Mouse (Mus musculus): Measurements from ENCODE around the gene Prkn. TPM values are rescaled to one million over a fixed set of nuclear protein-coding genes. Genes with fewer than 3 reads are reported as not detected.

Prkn gene
- total RNA-seq, 2 experiments from 2014 or later = 8.7 to 9.2 TPM

DNA sequence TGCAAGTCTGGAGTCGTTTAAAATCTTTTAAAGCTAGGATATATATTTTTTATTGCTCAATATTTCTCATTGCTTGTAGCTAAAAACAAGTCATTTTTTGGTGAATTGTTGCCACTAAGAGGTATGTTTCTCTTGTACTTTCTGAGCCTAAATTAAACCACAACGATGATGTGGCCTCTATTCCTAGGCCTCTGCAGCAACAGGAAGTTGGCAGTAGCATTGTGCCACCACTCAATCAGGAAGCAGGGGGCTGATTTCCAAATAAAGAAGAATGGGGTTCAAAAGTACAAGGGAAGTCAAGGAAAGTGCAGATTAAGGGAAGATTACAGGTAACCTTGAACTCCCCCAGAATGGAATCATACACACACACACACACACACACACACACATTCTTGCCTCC is 642.8 kb downstream of the Prkn start:
- intact Hi-C loops (cut with DNase I) = no loop called here
- no peak for DNase-seq (ENCODE audit: low spot score)

DNA sequence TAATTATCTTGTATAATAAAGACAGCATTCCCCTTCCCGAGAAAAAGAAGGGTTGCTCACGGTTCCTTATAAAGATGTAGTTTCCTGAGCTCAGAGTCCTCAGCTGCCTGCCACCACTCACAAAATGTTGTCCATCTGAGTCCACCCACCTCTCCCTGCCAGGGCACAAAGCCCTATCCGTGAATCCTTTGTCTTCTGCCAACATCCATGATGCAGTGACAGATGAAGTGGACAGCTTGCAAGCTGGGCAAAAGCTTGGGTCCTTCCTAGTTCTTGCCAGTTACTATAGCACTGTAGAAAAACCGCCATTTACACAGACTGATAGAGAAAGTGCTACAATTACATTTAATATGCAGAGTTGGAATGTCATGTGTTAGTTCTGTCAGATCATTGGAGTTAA is 649.9 kb downstream of the Prkn start:
- DNase-seq (ENCODE audit: low spot score) = no peak
- intact Hi-C loops (cut with DNase I) = no loop called here

DNA sequence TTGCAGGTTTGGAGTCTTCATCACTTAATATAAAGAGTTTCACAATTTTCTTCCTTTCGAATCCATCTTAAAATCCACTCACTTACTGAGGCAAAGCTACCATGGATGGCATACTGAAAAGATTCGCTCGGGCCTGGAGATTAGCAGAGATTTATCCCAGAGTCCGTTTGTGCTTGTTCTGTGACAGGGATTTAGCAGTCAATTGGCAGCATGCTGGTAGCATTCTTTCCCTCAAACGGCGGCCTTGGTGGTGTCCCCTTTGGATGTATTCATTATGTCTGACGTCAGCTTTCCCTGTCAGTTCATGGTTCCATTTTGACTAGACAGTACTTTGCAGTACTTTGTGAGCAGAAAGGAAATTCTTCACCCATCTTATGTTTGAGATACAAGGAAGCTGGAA is 662.4 kb downstream of the Prkn start:
- intact Hi-C loops (cut with DNase I) = no loop called here
- DNase-seq (ENCODE audit: low spot score) = no peak

DNA sequence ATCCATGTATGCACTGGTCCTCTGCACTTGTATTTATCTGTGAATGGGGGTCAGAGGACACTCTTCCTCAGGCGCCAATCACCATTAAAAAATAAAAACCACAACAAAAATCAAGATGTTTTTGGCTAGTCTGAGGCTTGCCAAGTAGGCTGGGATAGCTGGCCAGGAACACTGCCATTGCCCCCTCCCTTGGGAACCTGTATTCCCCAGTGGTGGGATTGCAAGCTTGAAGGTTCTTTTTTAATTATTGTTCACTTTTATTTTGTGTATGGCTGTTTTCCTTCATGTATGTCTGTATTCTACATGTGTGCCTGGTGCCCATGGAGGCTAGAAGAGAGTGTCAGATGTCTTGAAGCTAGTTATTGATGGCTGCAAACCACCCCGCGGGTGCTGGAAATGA is 664.3 kb downstream of the Prkn start:
- intact Hi-C loops (cut with DNase I) = no loop called here

DNA sequence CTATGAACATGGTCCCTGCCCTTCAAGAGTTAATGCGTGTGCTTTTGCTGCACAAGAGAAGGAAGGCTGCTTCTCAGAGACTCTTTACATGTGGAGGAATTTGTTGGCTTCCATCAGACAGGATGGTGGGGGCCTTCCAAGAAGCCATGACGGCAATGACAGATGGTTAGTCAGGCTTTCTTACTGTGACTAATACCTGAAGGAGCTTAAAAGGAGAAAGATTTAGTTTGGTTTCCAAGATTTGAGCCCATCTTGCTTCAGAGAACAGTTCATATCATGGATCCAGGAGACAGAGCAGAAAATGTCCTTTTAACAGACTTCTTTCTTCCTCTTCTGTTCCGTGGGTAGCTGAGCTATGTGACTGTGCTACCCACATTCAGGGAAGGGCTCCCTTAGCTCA is 666.9 kb downstream of the Prkn start:
- intact Hi-C loops (cut with DNase I) = no loop called here

More for the DNA sequence above, 664.3 kb downstream of the Prkn start:
- no peak for DNase-seq (ENCODE audit: low spot score)

DNA sequence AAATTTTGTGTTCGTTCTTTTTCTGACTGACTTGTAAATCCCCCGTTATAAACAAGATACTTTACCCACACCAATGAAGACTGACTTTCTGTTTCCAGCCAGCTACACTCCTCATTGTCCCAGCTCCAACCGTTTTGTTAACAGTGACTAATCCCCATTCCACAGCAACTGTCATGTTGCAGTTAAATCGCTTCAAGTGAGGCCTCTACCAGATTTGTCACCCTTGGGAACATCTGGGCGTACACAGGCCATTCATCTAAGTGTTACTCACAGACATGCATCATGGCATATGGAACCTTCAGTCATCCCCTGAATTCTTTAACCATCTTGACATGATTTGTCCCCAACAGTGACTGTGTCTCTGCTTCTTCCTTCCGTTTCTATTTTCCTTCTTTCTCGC is 669.9 kb downstream of the Prkn start:
- intact Hi-C loops (cut with DNase I) = no loop called here
- no peak for DNase-seq (ENCODE audit: low spot score)

More for the DNA sequence above, 666.9 kb downstream of the Prkn start:
- no peak for DNase-seq (ENCODE audit: low spot score)

DNA sequence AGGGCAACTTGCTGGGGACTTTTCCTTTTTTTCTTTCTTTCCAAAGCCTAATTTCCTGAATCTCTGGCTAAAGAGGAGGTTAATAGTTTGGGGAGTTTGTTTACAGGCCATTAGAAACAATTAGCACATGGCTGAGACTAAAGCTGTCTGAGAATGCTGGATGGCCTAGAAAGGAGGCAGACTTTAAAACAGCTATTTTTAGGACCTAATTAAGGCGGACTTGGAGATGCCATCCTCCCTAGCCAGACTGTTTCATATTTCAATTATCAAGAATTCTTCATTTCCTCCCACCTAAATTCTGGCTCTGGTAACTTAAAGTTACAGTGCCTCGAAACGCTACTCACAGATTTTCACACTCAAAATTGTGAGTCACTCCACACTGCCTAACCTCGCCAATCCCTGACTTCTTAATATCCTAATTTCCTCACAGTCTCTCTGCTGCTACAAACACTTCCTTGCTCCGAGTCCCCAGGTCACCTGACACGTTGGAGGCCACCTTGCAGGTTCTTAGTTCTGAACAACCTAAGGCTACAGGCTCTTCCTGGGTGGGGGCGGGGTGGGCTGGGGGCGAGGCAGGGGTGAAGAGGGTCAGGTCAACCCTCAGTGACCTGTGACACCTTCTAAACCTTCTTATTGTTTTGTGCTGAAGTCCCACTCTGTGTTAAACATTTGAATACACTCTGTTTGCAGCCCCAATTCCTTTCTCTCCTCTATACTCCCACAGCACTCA is 674.0 kb downstream of the Prkn start:
- intact Hi-C loops (cut with DNase I) = no loop called here
- no peak for DNase-seq (ENCODE audit: low spot score)

DNA sequence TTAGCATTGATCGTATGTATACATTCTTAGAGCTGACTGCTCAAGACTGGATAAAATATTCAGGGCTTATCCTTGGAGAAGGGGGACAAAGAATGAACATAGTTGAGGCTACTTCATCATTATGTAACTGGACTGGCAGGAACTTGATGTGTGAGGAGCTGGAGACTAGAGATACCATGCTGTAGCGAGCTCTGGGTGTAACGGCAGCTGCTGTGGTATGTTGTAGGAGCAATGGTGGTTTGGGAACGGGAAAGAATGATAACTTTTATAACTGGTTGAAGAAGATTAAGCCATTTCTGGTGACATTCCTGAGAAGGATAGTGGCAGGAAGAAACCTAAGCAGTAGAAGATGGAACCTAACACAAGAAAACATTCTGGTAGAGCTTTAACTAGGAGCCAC is 675.4 kb downstream of the Prkn start:
- no peak for DNase-seq (ENCODE audit: low spot score)
- intact Hi-C loops (cut with DNase I) = no loop called here

DNA sequence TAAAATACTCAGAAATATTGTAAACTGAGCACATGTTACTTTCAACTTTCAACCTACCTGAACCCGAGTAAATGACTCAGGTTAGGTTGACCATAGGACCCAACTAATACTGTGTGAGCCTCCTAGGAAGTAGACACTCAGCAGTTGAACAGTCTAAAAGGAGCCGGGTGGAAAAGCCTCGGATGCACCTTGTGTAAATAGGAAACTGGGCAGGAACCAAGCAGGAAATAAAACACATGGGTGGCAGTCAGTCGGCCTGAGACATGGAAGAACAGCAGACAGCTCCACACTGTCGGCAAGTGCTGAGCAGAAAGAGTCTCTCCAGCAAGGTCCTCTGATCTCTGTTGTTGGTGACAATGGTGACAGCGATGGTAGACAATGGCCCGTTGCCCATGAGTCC is 676.0 kb downstream of the Prkn start:
- intact Hi-C loops (cut with DNase I) = no loop called here
- no peak for DNase-seq (ENCODE audit: low spot score)

DNA sequence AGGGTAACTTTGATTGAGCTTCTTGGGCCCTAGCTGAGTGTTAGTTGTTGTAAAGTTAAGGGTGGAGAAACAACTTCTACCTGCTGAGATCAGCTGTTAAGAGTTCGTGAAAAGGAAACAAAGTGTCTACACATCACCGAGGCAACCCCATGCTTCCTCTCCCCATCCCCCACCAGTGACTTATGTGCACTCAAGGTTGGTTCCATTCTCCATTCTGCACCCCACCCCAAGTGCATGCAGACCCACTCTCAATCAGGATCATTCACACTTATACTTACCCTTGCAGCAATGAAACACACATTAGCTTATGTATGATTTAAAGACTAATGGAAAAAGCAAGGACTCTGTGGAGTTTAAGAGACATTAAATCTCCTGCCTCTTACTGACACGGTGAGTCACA is 691.9 kb downstream of the Prkn start:
- DNase-seq (ENCODE audit: low spot score) = no peak
- intact Hi-C loops (cut with DNase I) = no loop called here

DNA sequence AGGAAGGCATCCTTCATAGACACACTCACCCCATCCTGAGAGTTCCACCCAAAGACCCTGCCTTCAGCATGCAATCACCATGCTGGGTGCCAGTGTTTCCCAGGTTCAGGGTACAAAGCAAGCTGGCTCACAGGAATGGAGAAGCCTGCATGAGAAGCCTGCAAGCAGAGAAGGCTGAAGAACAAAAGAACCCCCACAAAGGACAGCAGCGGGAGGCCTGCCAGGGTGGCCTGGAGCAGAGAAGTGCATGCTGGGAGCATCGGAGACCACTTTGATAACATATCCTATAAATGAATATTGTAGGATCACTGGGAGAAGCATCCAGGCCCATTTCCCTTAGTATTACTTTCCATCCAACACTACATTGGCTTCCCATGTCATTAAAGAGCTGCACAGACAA is 692.6 kb downstream of the Prkn start:
- DNase-seq (ENCODE audit: low spot score) = no peak
- intact Hi-C loops (cut with DNase I) = no loop called here

DNA sequence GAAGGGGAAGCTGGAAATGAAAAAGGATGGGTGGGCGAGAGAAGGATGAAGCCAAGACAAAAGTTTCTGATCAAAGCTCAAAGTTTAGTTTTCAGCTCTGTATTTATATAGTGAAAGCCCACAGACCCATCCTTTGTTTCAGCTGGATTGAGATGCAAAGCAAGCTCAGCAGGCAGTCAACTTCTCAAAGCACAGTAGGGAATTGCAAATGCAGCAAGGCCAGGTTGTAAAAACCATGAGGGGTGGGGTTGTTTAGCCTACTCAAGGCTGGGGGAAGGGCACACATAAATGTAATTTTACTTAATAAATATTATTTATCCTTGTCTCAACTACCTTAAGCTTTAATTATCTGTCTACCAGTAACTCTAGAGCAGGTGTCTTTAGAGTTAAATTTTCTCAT is 693.7 kb downstream of the Prkn start:
- no peak for DNase-seq (ENCODE audit: low spot score)
- intact Hi-C loops (cut with DNase I) = no loop called here

DNA sequence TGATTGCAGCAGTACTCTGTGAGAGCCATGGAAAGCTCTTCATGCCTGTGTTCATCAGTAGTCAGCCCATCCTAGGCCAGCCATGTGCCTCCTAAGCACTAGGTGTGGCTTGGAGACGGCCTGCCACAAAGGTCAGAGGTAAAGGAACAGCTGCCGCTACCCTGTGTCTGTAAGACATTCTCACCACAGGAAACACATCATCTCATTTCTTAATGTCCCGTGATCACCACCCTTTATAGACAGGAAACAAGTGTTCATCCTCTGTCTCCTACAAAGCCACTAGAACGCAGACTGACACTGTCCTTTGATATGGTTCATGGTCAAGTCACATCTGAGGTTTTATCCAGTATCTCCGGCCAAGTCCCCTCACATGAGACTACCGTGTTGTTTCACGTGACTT is 698.6 kb downstream of the Prkn start:
- intact Hi-C loops (cut with DNase I) = no loop called here
- DNase-seq (ENCODE audit: low spot score) = no peak

DNA sequence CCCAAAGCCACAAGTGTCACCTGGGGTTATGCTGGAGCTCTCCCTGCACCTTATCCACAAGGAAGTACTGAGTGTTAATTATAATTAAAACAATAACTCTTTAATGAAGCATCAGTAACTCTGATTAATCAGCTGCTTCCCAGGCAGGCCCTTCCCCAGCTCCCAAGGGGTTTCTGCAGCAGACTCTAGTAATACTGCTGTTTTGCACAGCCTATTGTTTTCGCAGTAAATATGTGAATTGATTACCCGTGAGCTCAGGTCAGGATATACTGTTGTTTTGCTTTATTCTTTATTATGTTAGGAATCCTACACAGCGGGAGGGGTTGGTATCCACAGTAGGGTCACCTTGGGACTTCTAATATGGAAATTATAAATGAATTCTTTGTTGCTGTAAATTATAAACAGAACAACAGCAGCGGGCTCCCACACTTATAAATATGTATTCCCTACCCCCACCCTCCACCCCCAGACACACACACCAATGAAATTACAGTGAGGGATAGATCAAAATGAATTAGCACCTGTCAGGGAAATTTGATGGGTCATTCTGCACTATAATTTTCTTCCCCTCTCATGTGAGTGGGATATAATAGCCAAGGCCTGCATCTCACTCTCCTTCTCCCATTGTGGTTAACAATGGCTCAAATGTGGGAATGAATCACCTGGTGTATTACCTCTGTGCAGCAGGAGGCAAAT is 701.9 kb downstream of the Prkn start:
- no peak for DNase-seq (ENCODE audit: low spot score)
- intact Hi-C loops (cut with DNase I) = no loop called here

DNA sequence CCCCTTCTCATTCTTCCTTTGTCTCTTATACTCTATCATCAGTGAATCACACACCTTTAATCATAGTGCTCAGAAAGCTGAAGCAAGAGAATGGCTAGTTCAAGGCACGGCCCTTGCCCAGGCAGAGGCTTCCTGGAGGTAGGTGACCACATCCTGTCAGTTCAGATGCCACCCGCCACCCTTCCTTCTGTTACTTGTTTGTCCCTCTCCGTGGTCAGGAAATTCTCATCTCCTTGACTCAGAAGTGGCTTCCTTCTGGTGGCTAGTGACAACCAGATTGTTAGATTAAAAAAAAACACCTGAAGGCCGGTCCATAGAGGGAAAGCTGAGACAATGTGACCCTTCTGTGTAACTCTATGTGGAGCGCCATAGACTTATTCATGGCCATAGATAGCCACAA is 710.4 kb downstream of the Prkn start:
- no peak for DNase-seq (ENCODE audit: low spot score)
- intact Hi-C loops (cut with DNase I) = no loop called here

DNA sequence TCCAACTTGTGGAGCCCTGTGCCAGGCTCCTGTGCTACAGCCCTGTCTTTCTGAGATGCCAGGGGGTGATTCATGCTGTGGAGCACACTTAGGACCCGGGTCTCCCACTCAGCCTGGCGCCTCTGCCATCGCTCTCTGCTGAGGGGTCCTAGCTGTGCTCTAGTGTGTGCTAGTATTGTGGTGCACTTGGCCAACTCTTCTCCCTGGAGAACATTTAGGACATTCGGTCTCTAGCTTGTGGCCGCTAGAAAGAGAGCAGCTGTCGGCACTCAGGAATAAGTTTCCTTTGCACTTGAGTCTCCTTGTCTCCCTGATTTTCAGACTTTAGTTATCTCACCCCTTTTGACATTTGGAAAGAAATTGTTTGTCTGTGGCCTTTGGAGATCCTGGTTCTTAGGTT is 725.5 kb downstream of the Prkn start:
- DNase-seq (ENCODE audit: low spot score) = no peak
- intact Hi-C loops (cut with DNase I) = no loop called here

DNA sequence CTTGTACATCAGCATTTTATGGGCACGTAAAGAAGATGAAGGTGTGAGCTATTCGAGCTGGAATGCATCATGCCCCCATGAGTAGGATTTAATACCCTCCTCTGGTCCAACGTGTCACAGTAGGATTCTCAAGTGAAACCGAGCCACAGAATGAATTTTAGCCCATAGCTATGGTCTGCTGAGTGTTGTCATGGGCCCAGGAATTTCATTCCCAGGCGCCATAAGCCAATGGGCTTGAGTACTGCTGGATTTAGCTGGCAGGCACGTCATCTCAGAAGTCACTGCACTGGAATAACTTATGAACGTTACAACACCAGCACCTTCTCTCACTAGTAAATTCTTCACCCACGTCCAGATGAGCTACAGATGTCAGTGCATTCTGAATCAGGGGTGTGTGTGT is 730.2 kb downstream of the Prkn start:
- intact Hi-C loops (cut with DNase I) = no loop called here
- DNase-seq (ENCODE audit: low spot score) = no peak

DNA sequence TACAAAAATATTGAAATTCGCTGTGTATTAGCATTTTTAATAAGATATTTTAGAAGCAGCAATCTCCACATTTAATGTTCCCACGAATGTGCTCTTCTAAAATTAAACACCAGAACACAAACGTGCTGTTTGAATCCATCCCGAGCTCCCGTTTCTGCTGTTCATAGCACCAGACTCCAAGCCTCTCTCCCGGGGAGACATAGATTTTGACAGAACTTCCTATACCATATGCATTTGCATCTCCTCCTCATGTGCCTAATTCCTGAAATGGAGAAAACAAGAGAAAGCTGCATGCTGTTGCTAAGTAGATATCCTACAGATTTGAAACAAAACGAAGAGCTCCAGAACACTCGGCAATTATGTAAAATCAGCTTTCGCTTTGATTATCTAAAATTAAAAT is 733.5 kb downstream of the Prkn start:
- DNase-seq (ENCODE audit: low spot score) = no peak
- intact Hi-C loops (cut with DNase I) = no loop called here

DNA sequence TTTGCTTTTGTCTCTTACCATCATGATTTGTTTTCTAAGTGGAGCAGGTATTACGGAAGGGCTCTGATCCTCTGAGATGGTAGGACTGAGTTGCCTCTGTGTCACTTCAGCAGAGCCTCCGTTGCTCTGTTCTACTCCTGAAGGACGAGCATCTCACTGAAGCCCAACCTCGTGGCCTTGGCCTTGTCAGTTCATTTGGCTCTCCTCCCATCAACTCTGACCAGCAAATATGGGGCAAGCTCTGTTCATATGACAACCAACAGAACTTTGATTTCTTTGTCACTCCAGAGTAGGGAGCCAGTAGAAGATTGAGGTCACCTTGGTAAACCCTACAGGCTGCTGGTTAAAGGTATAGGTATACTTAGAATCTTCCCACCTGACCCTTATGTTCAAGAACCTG is 745.3 kb downstream of the Prkn start:
- no peak for DNase-seq (ENCODE audit: low spot score)
- intact Hi-C loops (cut with DNase I) = no loop called here

DNA sequence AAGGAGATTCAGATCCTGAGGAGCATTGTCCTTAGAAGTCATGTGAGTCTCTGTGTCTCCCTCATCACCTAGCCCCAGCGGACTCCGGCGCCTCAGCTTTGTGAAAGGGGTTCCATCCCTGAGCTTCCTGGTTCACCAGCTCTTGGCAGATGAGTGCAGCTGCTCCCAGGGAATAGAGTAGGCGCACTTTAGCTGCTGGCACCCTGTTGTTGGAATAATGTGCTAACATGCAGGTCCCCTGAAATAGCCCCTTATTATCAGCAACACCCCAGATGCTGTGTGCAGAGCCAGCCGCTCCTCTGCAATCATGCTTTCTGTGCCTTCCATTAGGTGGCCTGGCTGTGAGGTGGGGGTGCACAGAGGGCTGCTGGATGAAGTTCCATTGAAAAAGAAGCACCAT is 767.7 kb downstream of the Prkn start:
- DNase-seq (ENCODE audit: low spot score) = no peak
- intact Hi-C loops (cut with DNase I) = no loop called here

DNA sequence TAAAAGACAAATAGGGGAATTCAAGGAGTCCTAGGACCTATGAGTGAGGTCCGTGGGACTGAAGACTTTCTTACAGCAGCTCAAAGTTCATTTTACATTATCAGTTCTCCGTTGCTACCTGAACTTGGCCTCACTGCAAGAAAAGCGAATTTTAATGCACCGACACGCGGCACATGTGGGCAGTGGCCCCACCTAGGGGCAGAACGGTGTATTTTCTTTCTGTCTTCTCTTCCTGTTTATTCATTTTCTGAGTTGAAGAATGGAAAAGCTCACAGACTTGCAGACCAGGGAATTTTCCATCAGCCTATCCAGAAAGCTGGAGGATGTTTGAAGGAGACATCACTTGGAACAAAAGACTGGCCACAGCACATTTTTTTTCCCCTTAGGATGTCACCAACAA is 771.3 kb downstream of the Prkn start:
- intact Hi-C loops (cut with DNase I) = no loop called here
- no peak for DNase-seq (ENCODE audit: low spot score)

Measured in heart, postnatal 25 days (tissue).